Mouse (Mus musculus) layer of hippocampus, adult 11-12 months (tissue): Measurements from ENCODE around the gene Gm3250.
"Not testable (repeated sequence)": the region's sequence is repeated elsewhere in the genome, so short reads cannot be mapped to it uniquely, and the experiment has no call there.

Experiments
- DNase-seq: peaks from one replicate; pipeline ENCODE4 v3.0.0; 2022; ENCODE audit warnings: low spot score

Gm3250 gene

GRCm38 (mm10) chr10:77782442-77782841 is at the start of gene Gm3250:
Gm3250 (minus strand) TSS chr10:77782542.
- DNase-seq: not testable (repeated sequence)

- DNase-seq: no peak
These were observed 44.6 kb upstream of the Gm3250 start, which contains the start of gene Krtap10-4 for GRCm38 (mm10) chr10:77826951-77827350. Krtap10-4 (minus strand) TSS chr10:77827095.

DNA sequence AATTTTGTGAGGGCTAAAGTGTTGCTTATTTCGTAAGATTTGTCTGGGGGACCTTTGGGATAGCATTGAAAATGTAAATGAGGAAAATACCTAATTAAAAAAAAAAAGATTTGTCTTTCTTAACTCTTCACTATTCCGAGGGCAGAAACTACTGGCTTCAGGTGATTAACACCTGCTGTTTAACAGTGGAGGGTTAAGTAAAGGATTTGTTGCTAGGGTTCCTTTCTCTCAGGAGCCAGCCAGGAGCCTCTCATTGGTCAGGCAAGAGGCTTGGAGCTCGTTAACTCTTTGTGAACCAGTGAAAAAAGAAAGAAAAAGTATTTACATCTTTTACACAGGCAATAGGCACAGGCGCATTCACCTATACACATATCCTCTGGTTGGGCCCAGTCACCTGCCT is 36.9 kb upstream of the Gm3250 start:
- DNase-seq: no peak

GRCm38 (mm10) chr10:77818523-77818922 is 36.2 kb upstream of the Gm3250 start:
- DNase-seq: no peak

- no peak for DNase-seq
These were observed 33.2 kb upstream of the Gm3250 start for GRCm38 (mm10) chr10:77815514-77815913.

- DNase-seq: no peak
These were observed 32.0 kb upstream of the Gm3250 start, which contains the start of gene Gm2696 for GRCm38 (mm10) chr10:77814382-77814781. Gm2696 (plus strand) TSS chr10:77814682.

DNA sequence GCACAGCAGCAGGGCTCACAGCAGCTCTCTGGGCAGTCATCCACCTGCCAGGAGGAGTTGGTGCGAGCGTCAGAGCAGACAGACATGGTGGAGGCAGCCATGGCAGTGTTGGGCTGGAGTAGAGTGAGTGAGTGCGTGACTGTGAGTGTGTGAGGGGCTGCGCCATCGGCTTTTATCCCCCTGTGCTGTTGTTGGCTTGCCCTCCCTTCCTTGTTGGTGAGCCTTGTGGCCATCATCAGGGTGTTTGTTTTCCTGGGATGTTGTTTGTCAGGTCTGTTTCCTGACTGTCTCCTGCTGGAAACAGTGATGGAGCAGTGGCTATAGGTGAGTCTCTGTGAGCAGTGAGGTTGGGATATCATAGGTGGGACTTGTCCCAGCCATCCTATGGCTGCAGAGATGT is 29.4 kb upstream of the Gm3250 start, which contains the start of gene Gm9507:
TSS of gene Gm9507 (minus strand) at position 101 of the 400 bp plus-strand sequence.
- no peak for DNase-seq

DNA sequence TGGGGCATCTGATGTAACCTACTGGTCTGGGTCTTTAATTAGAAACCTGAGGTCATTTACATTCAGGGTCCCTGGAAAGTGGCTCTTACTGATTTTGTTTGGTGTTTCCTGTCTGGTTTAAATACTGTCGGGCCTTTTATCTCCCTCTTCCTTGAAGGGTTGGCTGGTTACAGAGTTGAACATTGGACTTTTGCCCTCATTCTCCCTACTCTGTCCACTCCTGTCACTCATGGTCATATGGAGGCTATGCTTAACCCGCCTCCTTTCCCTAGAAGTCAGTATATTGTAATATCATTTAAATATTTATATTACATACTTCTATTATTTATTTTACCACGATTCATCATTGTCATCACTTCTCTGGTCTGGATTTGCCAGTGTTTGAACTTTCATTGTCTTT is 21.8 kb upstream of the Gm3250 start:
- DNase-seq: no peak

GRCm38 (mm10) chr10:77798921-77799508 is 16.7 kb upstream of the Gm3250 start, which contains the start of gene Gm19668:
Gm19668 (minus strand) TSS chr10:77799133.
- no peak for DNase-seq

- not testable (repeated sequence) for DNase-seq
These were observed 16.0 kb upstream of the Gm3250 start for GRCm38 (mm10) chr10:77798164-77798920.

- no peak for DNase-seq
These were observed 15.3 kb upstream of the Gm3250 start for GRCm38 (mm10) chr10:77797677-77798076.

DNA sequence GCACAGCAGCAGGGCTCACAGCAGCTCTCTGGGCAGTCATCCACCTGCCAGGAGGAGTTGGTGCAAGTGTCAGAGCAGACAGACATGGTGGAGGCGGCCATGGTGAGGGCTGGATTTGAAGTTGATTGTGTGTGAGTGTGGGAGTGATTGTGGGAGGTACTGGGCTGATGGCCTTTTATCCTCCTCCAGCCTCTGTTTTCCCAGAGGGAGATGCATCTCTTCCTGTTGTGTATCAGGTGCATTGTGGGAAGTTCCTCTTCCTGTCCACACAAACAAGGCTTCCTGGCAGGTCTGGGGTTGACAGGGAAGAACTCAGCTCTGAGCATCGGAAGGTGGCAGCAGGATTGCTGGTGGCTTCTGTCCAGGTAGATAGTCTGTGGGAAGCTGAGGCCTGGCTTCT is 12.6 kb upstream of the Gm3250 start, which contains the start of gene Gm9639:
TSS of gene Gm9639 (minus strand) at position 101 of the 400 bp plus-strand sequence.
- no peak for DNase-seq

DNA sequence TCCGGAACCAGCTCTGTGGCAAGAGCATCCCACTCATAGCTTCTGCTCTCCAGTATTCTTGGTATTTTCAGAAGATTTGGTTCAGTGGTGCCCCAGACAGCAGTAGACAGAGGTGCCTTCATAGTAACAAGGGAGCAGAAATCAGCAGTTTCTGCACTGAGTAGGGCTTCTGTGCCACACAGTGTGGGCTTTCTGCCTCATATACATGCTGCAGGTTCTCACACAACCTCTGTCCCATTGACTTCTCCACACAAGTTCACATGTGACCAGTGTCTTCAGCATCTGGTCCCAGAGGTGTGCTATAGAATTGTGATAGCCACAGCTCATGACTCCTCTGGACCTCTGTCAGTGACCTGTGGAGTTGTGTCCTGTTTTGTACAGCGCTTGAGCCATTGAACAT is 6.3 kb upstream of the Gm3250 start:
- DNase-seq: no peak

GRCm38 (mm10) chr10:77787876-77788275 is 5.5 kb upstream of the Gm3250 start, which contains the start of gene Gm7137:
Gm7137 (minus strand) TSS chr10:77788200.
- DNase-seq: not testable (repeated sequence)

DNA sequence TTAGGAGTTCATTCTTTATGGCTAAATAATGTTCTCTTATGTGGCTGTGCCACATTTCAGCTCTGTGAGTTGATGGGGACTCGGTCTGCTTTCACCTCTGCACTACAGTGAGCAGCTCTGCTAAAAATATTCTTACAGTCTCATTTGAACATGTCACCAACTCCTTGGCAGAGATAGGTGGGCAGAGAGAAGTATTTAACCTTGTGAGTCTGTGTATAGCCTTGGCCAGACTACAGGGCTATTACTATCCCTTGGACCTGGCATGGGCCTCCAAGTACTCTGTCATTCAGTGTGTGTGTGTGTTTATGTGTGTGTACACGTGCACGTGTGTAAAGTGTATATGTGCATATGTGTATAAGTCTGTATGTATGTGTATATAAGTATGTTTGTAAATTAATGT is 1.1 kb upstream of the Gm3250 start:
- not testable (repeated sequence) for DNase-seq

- DNase-seq: not testable (repeated sequence)
These were observed 5.5 kb downstream of the Gm3250 start, which contains the start of gene Gm7138 for GRCm38 (mm10) chr10:77776844-77777243. Gm7138 (minus strand) TSS chr10:77776944.

DNA sequence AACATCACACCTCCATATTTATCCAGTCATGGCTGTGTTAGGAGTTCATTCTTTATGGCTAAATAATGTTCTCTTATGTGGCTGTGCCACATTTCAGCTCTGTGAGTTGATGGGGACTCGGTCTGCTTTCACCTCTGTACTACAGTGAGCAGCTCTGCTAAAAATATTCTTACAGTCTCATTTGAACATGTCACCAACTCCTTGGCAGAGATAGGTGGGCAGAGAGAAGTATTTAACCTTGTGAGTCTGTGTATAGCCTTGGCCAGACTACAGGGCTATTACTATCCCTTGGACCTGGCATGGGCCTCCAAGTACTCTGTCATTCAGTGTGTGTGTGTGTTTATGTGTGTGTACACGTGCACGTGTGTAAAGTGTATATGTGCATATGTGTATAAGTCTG is 10.2 kb downstream of the Gm3250 start:
- not testable (repeated sequence) for DNase-seq

DNA sequence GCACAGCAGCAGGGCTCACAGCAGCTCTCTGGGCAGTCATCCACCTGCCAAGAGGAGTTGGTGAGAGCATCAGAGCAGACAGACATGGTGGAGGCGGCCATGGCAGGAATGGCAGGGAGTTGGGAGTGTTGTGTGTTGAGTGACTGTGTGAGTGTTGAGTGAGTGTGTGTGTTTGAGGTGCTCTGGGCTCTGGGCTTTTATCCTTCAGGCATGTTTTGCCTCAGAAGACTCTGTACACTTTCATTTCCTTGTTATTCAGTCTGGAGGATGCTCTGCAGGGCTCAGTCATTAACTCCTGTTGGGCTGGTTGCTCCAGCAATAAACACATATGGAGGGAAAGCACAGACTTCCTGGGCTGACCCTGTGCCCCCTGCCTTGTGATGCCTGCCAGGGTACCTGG is 11.1 kb downstream of the Gm3250 start, which contains the start of gene Gm3238:
TSS of gene Gm3238 (minus strand) at position 101 of the 400 bp plus-strand sequence.
- not testable (repeated sequence) for DNase-seq

- DNase-seq: no peak
These were observed 12.6 kb downstream of the Gm3250 start for GRCm38 (mm10) chr10:77769727-77770126.

- not testable (repeated sequence) for DNase-seq
These were observed 22.8 kb downstream of the Gm3250 start, which contains the start of gene Gm3233 for GRCm38 (mm10) chr10:77759582-77759981. Gm3233 (minus strand) TSS chr10:77759682.

DNA sequence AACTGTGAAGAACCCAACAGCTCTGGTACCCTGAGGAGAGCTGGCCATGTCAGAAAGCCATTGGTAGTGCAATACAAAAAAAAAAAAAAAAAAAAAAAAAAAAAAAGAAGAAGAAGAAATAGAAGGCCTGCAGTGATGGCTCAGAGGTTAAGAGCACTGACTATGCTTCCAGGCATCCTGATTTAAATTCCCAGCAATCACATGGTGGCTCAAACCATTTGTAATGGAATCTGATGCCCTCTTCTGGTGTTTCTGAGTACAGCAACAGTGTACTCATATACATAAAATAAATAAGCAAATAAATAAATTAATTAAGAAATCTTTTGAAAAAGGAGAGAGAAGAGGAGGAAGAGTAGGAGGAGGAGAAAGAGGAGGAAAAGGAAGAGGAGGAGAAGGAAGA is 28.9 kb downstream of the Gm3250 start:
- DNase-seq: no peak

GRCm38 (mm10) chr10:77752312-77752711 is 30.0 kb downstream of the Gm3250 start:
- not testable (repeated sequence) for DNase-seq

- DNase-seq: not testable (repeated sequence)
These were observed 31.1 kb downstream of the Gm3250 start, which contains the start of gene Gm9736 for GRCm38 (mm10) chr10:77751254-77751653. Gm9736 (minus strand) TSS chr10:77751354.
